Mouse (Mus musculus) embryonic fibroblast, embryonic 13.5 days (primary cell): ENCODE data around the gene Babam2.

Experiments used
- CTCF ChIP-seq: IDR thresholded peaks from 2 replicates; pipeline ENCODE4 v1.5.1; 2011; ENCODE audit warnings: mild to moderate bottlenecking, control low read depth, low read length, moderate library complexity, borderline replicate concordance; ENCODE audit not compliant: insufficient read depth
- POLR2A ChIP-seq: IDR thresholded peaks from 2 replicates; pipeline ENCODE4 v1.6.1; 2011; ENCODE audit warnings: low read depth, mild to moderate bottlenecking, control low read depth, low read length, moderate library complexity

DNA sequence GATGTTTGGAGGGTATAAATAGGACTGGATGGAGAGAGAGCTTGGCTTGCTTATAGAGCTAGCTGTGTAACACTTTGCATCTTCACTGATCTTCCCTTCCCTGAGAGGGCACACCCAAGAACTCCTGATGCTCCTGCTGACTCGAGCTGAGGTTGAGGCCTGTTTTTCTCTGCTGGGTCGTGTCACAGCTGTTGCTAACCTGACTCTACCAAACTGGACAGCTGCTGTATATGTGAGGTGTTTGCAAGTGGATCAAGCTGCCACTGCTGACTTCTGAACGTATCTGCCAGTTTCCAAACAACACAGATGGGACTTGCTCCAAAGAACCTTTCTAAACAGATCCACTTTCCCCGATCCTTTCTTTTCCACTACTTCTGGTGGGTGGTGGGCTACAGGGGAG is 9.3 kb downstream of the Babam2 start:
- TF ChIP-seq POLR2A (no peak), CTCF (no peak)
